Mouse (Mus musculus): ENCODE measurements at regions not wholly inside any gene's neighbourhood (a gene's known extent, or its start where the extent isn't known, plus 50 kb on each side); places are given as distances from the start of the nearest gene placed in this dataset.

- H3K27me3 ChIP-seq (ENCODE audit: control insufficient read depth, insufficient read depth, low read length), result no peaks in the 10 kb centered on the region
- no peak for ATAC-seq (ENCODE audit: insufficient read depth)
- TF ChIP-seq CTCF (IDR thresholded peaks at IDR 0.05; ENCODE audit: low read depth) (no peak), EP300 (IDR thresholded peaks at IDR 0.05; ENCODE audit: low read depth) (no peak)
Measured at GRCm38 (mm10) chr3:78736111-78736510, 550.2 kb downstream of the Rapgef2 start.

GRCm38 (mm10) chr3:78716691-78717090 is 569.6 kb downstream of the Rapgef2 start:
- no peak for ATAC-seq (ENCODE audit: insufficient read depth)
- H3K27ac ChIP-seq, result no peak overlapping the region
- no peak overlapping the region for H3K9ac ChIP-seq (replicated peaks)
- H3K4me3 ChIP-seq (ENCODE audit: insufficient read depth in 1 of 2, low read depth in 2 of 2, low read length in 2 of 2), result no peak overlapping the region
- WGBS (ENCODE audit: insufficient replicate concordance), result 50% methylated on average over 2 of the region's 2 CpGs
- no peaks in the 10 kb centered on the region for H3K36me3 ChIP-seq (replicated peaks; ENCODE audit: control insufficient read depth, insufficient read depth, low read depth)
- no peaks in the 10 kb centered on the region for H3K9me3 ChIP-seq (ENCODE audit: control insufficient read depth, low read length)
- H3K27me3 ChIP-seq (ENCODE audit: control insufficient read depth, insufficient read depth, low read length), result no peaks in the 10 kb centered on the region
- TF ChIP-seq EP300 (IDR thresholded peaks at IDR 0.05; ENCODE audit: low read depth) (no peak), CTCF (IDR thresholded peaks at IDR 0.05; ENCODE audit: low read depth) (no peak)
- no peak for DNase-seq (ENCODE audit: low read depth in 3 of 3, low spot score in 3 of 3)
- H3K4me2 ChIP-seq (ENCODE audit: low read depth), result no peak overlapping the region
- no peaks in the 10 kb centered on the region for H3K4me1 ChIP-seq (replicated peaks; ENCODE audit: control insufficient read depth in 2 of 2, insufficient read depth in 2 of 2, low read length in 1 of 2)

More at GRCm38 (mm10) chr3:78736111-78736510, 550.2 kb downstream of the Rapgef2 start:
- Histone ChIP-seq H3K4me1 (replicated peaks; ENCODE audit: control insufficient read depth in 2 of 2, insufficient read depth in 2 of 2, low read length in 1 of 2) (no peaks in the 10 kb centered on the region), H3K9me3 (ENCODE audit: control insufficient read depth, low read length) (no peaks in the 10 kb centered on the region), H3K27ac (no peak overlapping the region), H3K36me3 (replicated peaks; ENCODE audit: control insufficient read depth, insufficient read depth, low read depth) (no peaks in the 10 kb centered on the region), H3K4me2 (ENCODE audit: low read depth) (no peak overlapping the region), H3K9ac (replicated peaks) (no peak overlapping the region), H3K4me3 (ENCODE audit: insufficient read depth in 1 of 2, low read depth in 2 of 2, low read length in 2 of 2) (no peak overlapping the region)
- no peak for DNase-seq (ENCODE audit: low read depth in 3 of 3, low spot score in 3 of 3)

- Histone ChIP-seq H3K27ac (no peak overlapping the region), H3K4me3 (ENCODE audit: insufficient read depth in 1 of 2, low read depth in 2 of 2, low read length in 2 of 2) (no peak overlapping the region), H3K36me3 (replicated peaks; ENCODE audit: control insufficient read depth, insufficient read depth, low read depth) (no peaks in the 10 kb centered on the region), H3K9me3 (ENCODE audit: control insufficient read depth, low read length) (no peaks in the 10 kb centered on the region), H3K9ac (replicated peaks) (no peak overlapping the region), H3K4me2 (ENCODE audit: low read depth) (no peak overlapping the region), H3K4me1 (replicated peaks; ENCODE audit: control insufficient read depth in 2 of 2, insufficient read depth in 2 of 2, low read length in 1 of 2) (no peaks in the 10 kb centered on the region), H3K27me3 (ENCODE audit: control insufficient read depth, insufficient read depth, low read length) (no peaks in the 10 kb centered on the region)
- TF ChIP-seq CTCF (IDR thresholded peaks at IDR 0.05; ENCODE audit: low read depth) (no peak), EP300 (IDR thresholded peaks at IDR 0.05; ENCODE audit: low read depth) (no peak)
- ATAC-seq (ENCODE audit: insufficient read depth) (no peak), DNase-seq (ENCODE audit: low read depth in 3 of 3, low spot score in 3 of 3) (no peak)
- WGBS (ENCODE audit: insufficient replicate concordance), result 62% methylated on average over 1 of the region's 1 CpGs
Measured at GRCm38 (mm10) chr3:78707687-78708086, 578.6 kb downstream of the Rapgef2 start.

- ATAC-seq (ENCODE audit: insufficient read depth), result no peak
- no peak for DNase-seq (ENCODE audit: low read depth in 3 of 3, low spot score in 3 of 3)
- Histone ChIP-seq H3K4me3 (ENCODE audit: insufficient read depth in 1 of 2, low read depth in 2 of 2, low read length in 2 of 2) (no peak overlapping the region), H3K36me3 (replicated peaks; ENCODE audit: control insufficient read depth, insufficient read depth, low read depth) (no peaks in the 10 kb centered on the region), H3K4me1 (replicated peaks; ENCODE audit: control insufficient read depth in 2 of 2, insufficient read depth in 2 of 2, low read length in 1 of 2) (no peaks in the 10 kb centered on the region), H3K9ac (replicated peaks) (no peak overlapping the region), H3K9me3 (ENCODE audit: control insufficient read depth, low read length) (no peaks in the 10 kb centered on the region), H3K27ac (no peak overlapping the region), H3K4me2 (ENCODE audit: low read depth) (no peak overlapping the region), H3K27me3 (ENCODE audit: control insufficient read depth, insufficient read depth, low read length) (no peaks in the 10 kb centered on the region)
- WGBS (ENCODE audit: insufficient replicate concordance), result 56% methylated on average over 5 of the region's 5 CpGs
- TF ChIP-seq CTCF (IDR thresholded peaks at IDR 0.05; ENCODE audit: low read depth) (no peak), EP300 (IDR thresholded peaks at IDR 0.05; ENCODE audit: low read depth) (no peak)
Measured at GRCm38 (mm10) chr3:78698936-78699335, 587.4 kb downstream of the Rapgef2 start.

GRCm38 (mm10) chr3:78691499-78691898 is 594.8 kb downstream of the Rapgef2 start:
- 35% methylated on average over 3 of the region's 3 CpGs for WGBS (ENCODE audit: insufficient replicate concordance)

More at GRCm38 (mm10) chr3:78691499-78691898, 594.8 kb downstream of the Rapgef2 start:
- H3K4me1 ChIP-seq (replicated peaks; ENCODE audit: control insufficient read depth in 2 of 2, insufficient read depth in 2 of 2, low read length in 1 of 2), result no peaks in the 10 kb centered on the region
- no peak overlapping the region for H3K4me3 ChIP-seq (ENCODE audit: insufficient read depth in 1 of 2, low read depth in 2 of 2, low read length in 2 of 2)
- no peak overlapping the region for H3K27ac ChIP-seq
- DNase-seq (ENCODE audit: low read depth in 3 of 3, low spot score in 3 of 3) (no peak), ATAC-seq (ENCODE audit: insufficient read depth) (no peak)
- no peak overlapping the region for H3K4me2 ChIP-seq (ENCODE audit: low read depth)
- H3K36me3 ChIP-seq (replicated peaks; ENCODE audit: control insufficient read depth, insufficient read depth, low read depth), result no peaks in the 10 kb centered on the region
- H3K9ac ChIP-seq (replicated peaks), result no peak overlapping the region
- H3K9me3 ChIP-seq (ENCODE audit: control insufficient read depth, low read length), result no peaks in the 10 kb centered on the region
- H3K27me3 ChIP-seq (ENCODE audit: control insufficient read depth, insufficient read depth, low read length), result no peaks in the 10 kb centered on the region
- TF ChIP-seq EP300 (IDR thresholded peaks at IDR 0.05; ENCODE audit: low read depth) (no peak), CTCF (IDR thresholded peaks at IDR 0.05; ENCODE audit: low read depth) (no peak)

Measured in liver, embryonic 14.5 days (tissue).